Mouse (Mus musculus): ENCODE results near the gene Gm20547. TPM values are rescaled to one million over a fixed set of nuclear protein-coding genes. Genes with fewer than 3 reads are reported as not detected.
"Not testable (repeated sequence)": the region's sequence is repeated elsewhere in the genome, so short reads cannot be mapped to it uniquely, and the experiment has no call there.

The Gm20547 gene
- polyA plus RNA-seq, 1 experiment from 2014 or later: not detected

- H3K4me3 ChIP-seq (ENCODE audit: low read depth, low read length): no peak overlapping the region
- DNase-seq (ENCODE audit: low spot score) (no peak), ATAC-seq (ENCODE audit: low read depth) (no peak)
- no peaks in the 10 kb centered on the region for H3K9me3 ChIP-seq (ENCODE audit: control insufficient read depth, low read length)
- H3K27me3 ChIP-seq (replicated peaks; ENCODE audit: control insufficient read depth, insufficient read depth, low read length): no peaks in the 10 kb centered on the region
- H3K36me3 ChIP-seq (ENCODE audit: control insufficient read depth, insufficient read depth, low read length): no peaks in the 10 kb centered on the region
- 81% methylated on average over 14 of the region's 15 CpGs for WGBS
- no peaks in the 10 kb centered on the region for H3K4me1 ChIP-seq (ENCODE audit: control insufficient read depth, insufficient read depth, low read length)
- H3K4me2 ChIP-seq (ENCODE audit: low read depth, low read length): no peak overlapping the region
- no peak overlapping the region for H3K27ac ChIP-seq (replicated peaks; ENCODE audit: low read depth, low read length)
- no peak overlapping the region for H3K9ac ChIP-seq (ENCODE audit: low read depth, low read length)
Measured at GRCm38 (mm10) chr17:34811275-34811674, 70.6 kb downstream of the Gm20547 start.

- ATAC-seq (ENCODE audit: low read depth); H3K9ac ChIP-seq (ENCODE audit: low read depth, low read length): not testable (repeated sequence)
- WGBS: 72% methylated on average over 6 of the region's 8 CpGs
Measured at GRCm38 (mm10) chr17:34810811-34811210, 71.0 kb downstream of the Gm20547 start.

GRCm38 (mm10) chr17:34810411-34810810 lies 71.4 kb downstream of the Gm20547 start:
- ATAC-seq (ENCODE audit: low read depth); H3K4me1 ChIP-seq (ENCODE audit: control insufficient read depth, insufficient read depth, low read length); DNase-seq (ENCODE audit: low spot score); H3K36me3 ChIP-seq (ENCODE audit: control insufficient read depth, insufficient read depth, low read length); H3K27ac ChIP-seq (replicated peaks; ENCODE audit: low read depth, low read length); H3K4me2 ChIP-seq (ENCODE audit: low read depth, low read length); H3K9ac ChIP-seq (ENCODE audit: low read depth, low read length); H3K9me3 ChIP-seq (ENCODE audit: control insufficient read depth, low read length); H3K4me3 ChIP-seq (ENCODE audit: low read depth, low read length); H3K27me3 ChIP-seq (replicated peaks; ENCODE audit: control insufficient read depth, insufficient read depth, low read length): not testable (repeated sequence)
- WGBS: 92% methylated on average over 5 of the region's 5 CpGs

More at GRCm38 (mm10) chr17:34810811-34811210, 71.0 kb downstream of the Gm20547 start:
- DNase-seq (ENCODE audit: low spot score); H3K4me1 ChIP-seq (ENCODE audit: control insufficient read depth, insufficient read depth, low read length); H3K27ac ChIP-seq (replicated peaks; ENCODE audit: low read depth, low read length); H3K4me2 ChIP-seq (ENCODE audit: low read depth, low read length); H3K9me3 ChIP-seq (ENCODE audit: control insufficient read depth, low read length); H3K36me3 ChIP-seq (ENCODE audit: control insufficient read depth, insufficient read depth, low read length); H3K27me3 ChIP-seq (replicated peaks; ENCODE audit: control insufficient read depth, insufficient read depth, low read length); H3K4me3 ChIP-seq (ENCODE audit: low read depth, low read length): not testable (repeated sequence)

GRCm38 (mm10) chr17:34808599-34809205 lies 73.1 kb downstream of the Gm20547 start:
- WGBS: 69% methylated on average over 6 of the region's 6 CpGs
- Histone ChIP-seq H3K4me3 (ENCODE audit: low read depth, low read length) (no peak overlapping the region), H3K27ac (replicated peaks; ENCODE audit: low read depth, low read length) (no peak overlapping the region), H3K36me3 (ENCODE audit: control insufficient read depth, insufficient read depth, low read length) (no peaks in the 10 kb centered on the region), H3K9me3 (ENCODE audit: control insufficient read depth, low read length) (no peaks in the 10 kb centered on the region), H3K4me2 (ENCODE audit: low read depth, low read length) (no peak overlapping the region), H3K27me3 (replicated peaks; ENCODE audit: control insufficient read depth, insufficient read depth, low read length) (no peaks in the 10 kb centered on the region), H3K4me1 (ENCODE audit: control insufficient read depth, insufficient read depth, low read length) (no peaks in the 10 kb centered on the region), H3K9ac (ENCODE audit: low read depth, low read length) (no peak overlapping the region)
- DNase-seq (ENCODE audit: low spot score) (no peak), ATAC-seq (ENCODE audit: low read depth) (no peak)

- ATAC-seq (ENCODE audit: low read depth) (no peak), DNase-seq (ENCODE audit: low spot score) (no peak)
- Histone ChIP-seq H3K27ac (replicated peaks; ENCODE audit: low read depth, low read length) (no peak overlapping the region), H3K9ac (ENCODE audit: low read depth, low read length) (no peak overlapping the region), H3K4me1 (ENCODE audit: control insufficient read depth, insufficient read depth, low read length) (no peaks in the 10 kb centered on the region), H3K4me3 (ENCODE audit: low read depth, low read length) (no peak overlapping the region), H3K9me3 (ENCODE audit: control insufficient read depth, low read length) (no peaks in the 10 kb centered on the region), H3K4me2 (ENCODE audit: low read depth, low read length) (no peak overlapping the region), H3K36me3 (ENCODE audit: control insufficient read depth, insufficient read depth, low read length) (no peaks in the 10 kb centered on the region), H3K27me3 (replicated peaks; ENCODE audit: control insufficient read depth, insufficient read depth, low read length) (no peaks in the 10 kb centered on the region)
- WGBS: 77% methylated on average over 3 of the region's 3 CpGs
Measured at GRCm38 (mm10) chr17:34807176-34807575, 74.7 kb downstream of the Gm20547 start.

Small RNA genes lying within 50 kb of the gene (microRNA-seq; reads per million reads assigned to microRNA genes)
- 0.66 reads per million for gene Mir6970 (ENCODE audit: borderline number of aligned reads)
- 4.0 reads per million, percentile 18 among the genes with 10 or more reads in this experiment for gene Mir6971 (ENCODE audit: borderline number of aligned reads)
- gene Mir6972 (ENCODE audit: borderline number of aligned reads): not detected

Other genes starting within 250 kb of the Gm20547 start
- 10.0 and 11.8 TPM in 2 replicates for gene Fkbpl, start 237.3 kb downstream of the Gm20547 start, polyA plus RNA-seq (2014; fragmentation: Nextera tagmentation; extraction: Ambion mirVana)
- 60.8 and 68.5 TPM in 2 replicates for gene Atf6b, start 234.9 kb downstream of the Gm20547 start, polyA plus RNA-seq (2014; fragmentation: Nextera tagmentation; extraction: Ambion mirVana)
- 1.8 and 3.1 TPM in 2 replicates for gene Tnxb, start 211.5 kb downstream of the Gm20547 start, polyA plus RNA-seq (2014; fragmentation: Nextera tagmentation; extraction: Ambion mirVana)
- gene C4b, start 138.2 kb downstream of the Gm20547 start, polyA plus RNA-seq (2014; fragmentation: Nextera tagmentation; extraction: Ambion mirVana): 0.93 and 1.1 TPM in 2 replicates
- not detected in 2 replicates for gene Cyp21a1, start 77.5 kb downstream of the Gm20547 start, polyA plus RNA-seq (2014; fragmentation: Nextera tagmentation; extraction: Ambion mirVana)
- 21.1 and 21.7 TPM in 2 replicates for gene Stk19, start 45.1 kb downstream of the Gm20547 start, polyA plus RNA-seq (2014; fragmentation: Nextera tagmentation; extraction: Ambion mirVana)
- gene Dxo, start 45.0 kb downstream of the Gm20547 start, polyA plus RNA-seq (2014; fragmentation: Nextera tagmentation; extraction: Ambion mirVana): 53.0 and 54.2 TPM in 2 replicates
- 38.9 and 46.6 TPM in 2 replicates for gene Skiv2l, start 31.8 kb downstream of the Gm20547 start, polyA plus RNA-seq (2014; fragmentation: Nextera tagmentation; extraction: Ambion mirVana)
- 85.8 and 99.8 TPM in 2 replicates for gene Nelfe, start 31.7 kb downstream of the Gm20547 start, polyA plus RNA-seq (2014; fragmentation: Nextera tagmentation; extraction: Ambion mirVana)
- gene Cfb, start 19.5 kb downstream of the Gm20547 start, polyA plus RNA-seq (2014; fragmentation: Nextera tagmentation; extraction: Ambion mirVana): 1.8 and 2.2 TPM in 2 replicates
- gene Zbtb12, start 2.6 kb downstream of the Gm20547 start, polyA plus RNA-seq (2014; fragmentation: Nextera tagmentation; extraction: Ambion mirVana): 0.83 and 1.0 TPM in 2 replicates
- gene C2, start 16.2 kb upstream of the Gm20547 start, polyA plus RNA-seq (2014; fragmentation: Nextera tagmentation; extraction: Ambion mirVana): 4.0 and 5.6 TPM in 2 replicates
- gene Ehmt2, start 16.4 kb upstream of the Gm20547 start, polyA plus RNA-seq (2014; fragmentation: Nextera tagmentation; extraction: Ambion mirVana): 61.0 and 65.7 TPM in 2 replicates
- 0.14 and 0.53 TPM in 2 replicates for gene Slc44a4, start 32.4 kb upstream of the Gm20547 start, polyA plus RNA-seq (2014; fragmentation: Nextera tagmentation; extraction: Ambion mirVana)
- gene Neu1, start 49.2 kb upstream of the Gm20547 start, polyA plus RNA-seq (2014; fragmentation: Nextera tagmentation; extraction: Ambion mirVana): 15.0 and 15.4 TPM in 2 replicates
- gene Hspa1b, start 77.2 kb upstream of the Gm20547 start, polyA plus RNA-seq (2014; fragmentation: Nextera tagmentation; extraction: Ambion mirVana): 0.69 and 2.3 TPM in 2 replicates
- gene Gm20481, start 87.9 kb upstream of the Gm20547 start, polyA plus RNA-seq (2014; fragmentation: Nextera tagmentation; extraction: Ambion mirVana): not detected in 2 replicates
- gene Hspa1a, start 90.1 kb upstream of the Gm20547 start, polyA plus RNA-seq (2014; fragmentation: Nextera tagmentation; extraction: Ambion mirVana): 7.3 TPM in 2 replicates
- gene Hspa1l, start 90.7 kb upstream of the Gm20547 start, polyA plus RNA-seq (2014; fragmentation: Nextera tagmentation; extraction: Ambion mirVana): 0.99 and 1.0 TPM in 2 replicates
- 151 and 159 TPM in 2 replicates for gene Lsm2, start 99.8 kb upstream of the Gm20547 start, polyA plus RNA-seq (2014; fragmentation: Nextera tagmentation; extraction: Ambion mirVana)
- gene Vars, start 118.9 kb upstream of the Gm20547 start, polyA plus RNA-seq (2014; fragmentation: Nextera tagmentation; extraction: Ambion mirVana): 80.3 and 87.7 TPM in 2 replicates
- gene Vwa7, start 134.5 kb upstream of the Gm20547 start, polyA plus RNA-seq (2014; fragmentation: Nextera tagmentation; extraction: Ambion mirVana): 0.07 and 0.20 TPM in 2 replicates
- gene Sapcd1, start 146.0 kb upstream of the Gm20547 start, polyA plus RNA-seq (2014; fragmentation: Nextera tagmentation; extraction: Ambion mirVana): 12.2 and 16.5 TPM in 2 replicates
- gene Msh5, start 164.7 kb upstream of the Gm20547 start, polyA plus RNA-seq (2014; fragmentation: Nextera tagmentation; extraction: Ambion mirVana): 2.5 and 3.4 TPM in 2 replicates
- gene Clic1, start 167.9 kb upstream of the Gm20547 start, polyA plus RNA-seq (2014; fragmentation: Nextera tagmentation; extraction: Ambion mirVana): 90.9 and 96.9 TPM in 2 replicates
- 291 and 341 TPM in 2 replicates for gene Ddah2, start 177.0 kb upstream of the Gm20547 start, polyA plus RNA-seq (2014; fragmentation: Nextera tagmentation; extraction: Ambion mirVana)
- gene Ly6g6c, start 183.3 kb upstream of the Gm20547 start, polyA plus RNA-seq (2014; fragmentation: Nextera tagmentation; extraction: Ambion mirVana): 9.5 and 21.2 TPM in 2 replicates
- 0.55 and 0.96 TPM in 2 replicates for gene Mpig6b, start 184.1 kb upstream of the Gm20547 start, polyA plus RNA-seq (2014; fragmentation: Nextera tagmentation; extraction: Ambion mirVana)
- 9.4 and 11.8 TPM in 2 replicates for gene Ly6g6e, start 194.9 kb upstream of the Gm20547 start, polyA plus RNA-seq (2014; fragmentation: Nextera tagmentation; extraction: Ambion mirVana)
- 0.46 and 1.4 TPM in 2 replicates for gene Ly6g6d, start 196.0 kb upstream of the Gm20547 start, polyA plus RNA-seq (2014; fragmentation: Nextera tagmentation; extraction: Ambion mirVana)
- 0.18 TPM in 1 of 2 replicates, not detected in the other for gene Ly6g6f, start 203.6 kb upstream of the Gm20547 start, polyA plus RNA-seq (2014; fragmentation: Nextera tagmentation; extraction: Ambion mirVana)
- gene Abhd16a, start 207.2 kb upstream of the Gm20547 start, polyA plus RNA-seq (2014; fragmentation: Nextera tagmentation; extraction: Ambion mirVana): 77.2 and 92.3 TPM in 2 replicates
- gene Ly6g5c, start 226.2 kb upstream of the Gm20547 start, polyA plus RNA-seq (2014; fragmentation: Nextera tagmentation; extraction: Ambion mirVana): not detected in 2 replicates
- gene Ly6g5b, start 233.4 kb upstream of the Gm20547 start, polyA plus RNA-seq (2014; fragmentation: Nextera tagmentation; extraction: Ambion mirVana): 0.41 and 0.70 TPM in 2 replicates
- gene Gpank1, start 239.4 kb upstream of the Gm20547 start, polyA plus RNA-seq (2014; fragmentation: Nextera tagmentation; extraction: Ambion mirVana): 13.0 and 13.4 TPM in 2 replicates
- 277 and 279 TPM in 2 replicates for gene Csnk2b, start 240.0 kb upstream of the Gm20547 start, polyA plus RNA-seq (2014; fragmentation: Nextera tagmentation; extraction: Ambion mirVana)
- 5.6 and 6.0 TPM in 2 replicates for gene D17H6S53E, start 244.3 kb upstream of the Gm20547 start, polyA plus RNA-seq (2014; fragmentation: Nextera tagmentation; extraction: Ambion mirVana)

Measured in embryonic facial prominence, embryonic 14.5 days (tissue).